Mouse (Mus musculus) lung, postnatal 4 days (tissue): ENCODE data around the gene 1700022I11Rik.

ENCODE experiments used
- DNase-seq, 2 experiments: peaks; one replicate each; pipeline ENCODE4 v3.0.0; 2021

Gene 1700022I11Rik

DNA sequence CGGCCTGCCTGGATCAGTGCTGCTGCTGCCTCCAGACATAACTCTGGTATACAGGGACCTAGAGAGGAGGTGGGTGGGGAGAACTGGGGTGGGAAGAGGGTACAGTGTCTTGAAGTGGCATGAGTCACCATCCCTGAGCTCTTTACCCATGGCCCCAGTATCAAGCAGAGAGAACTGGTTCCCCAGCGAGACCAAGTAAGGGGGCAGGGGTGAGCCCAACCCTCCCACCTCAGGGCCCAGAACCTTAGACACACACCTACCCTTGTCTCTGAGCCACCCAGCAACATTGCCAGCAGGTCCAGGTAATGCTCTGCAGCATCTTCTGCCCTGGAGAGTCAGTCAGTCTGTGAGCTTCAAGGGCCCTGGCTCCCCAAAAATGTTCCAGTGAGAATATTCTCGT lies 35.5 kb downstream of the 1700022I11Rik start:
- no peak for DNase-seq

- peak in 1 of 2 experiments; percentile 39 for DNase-seq
These were observed 36.4 kb downstream of the 1700022I11Rik start for GRCm38 (mm10) chr4:43005765-43006164.

DNA sequence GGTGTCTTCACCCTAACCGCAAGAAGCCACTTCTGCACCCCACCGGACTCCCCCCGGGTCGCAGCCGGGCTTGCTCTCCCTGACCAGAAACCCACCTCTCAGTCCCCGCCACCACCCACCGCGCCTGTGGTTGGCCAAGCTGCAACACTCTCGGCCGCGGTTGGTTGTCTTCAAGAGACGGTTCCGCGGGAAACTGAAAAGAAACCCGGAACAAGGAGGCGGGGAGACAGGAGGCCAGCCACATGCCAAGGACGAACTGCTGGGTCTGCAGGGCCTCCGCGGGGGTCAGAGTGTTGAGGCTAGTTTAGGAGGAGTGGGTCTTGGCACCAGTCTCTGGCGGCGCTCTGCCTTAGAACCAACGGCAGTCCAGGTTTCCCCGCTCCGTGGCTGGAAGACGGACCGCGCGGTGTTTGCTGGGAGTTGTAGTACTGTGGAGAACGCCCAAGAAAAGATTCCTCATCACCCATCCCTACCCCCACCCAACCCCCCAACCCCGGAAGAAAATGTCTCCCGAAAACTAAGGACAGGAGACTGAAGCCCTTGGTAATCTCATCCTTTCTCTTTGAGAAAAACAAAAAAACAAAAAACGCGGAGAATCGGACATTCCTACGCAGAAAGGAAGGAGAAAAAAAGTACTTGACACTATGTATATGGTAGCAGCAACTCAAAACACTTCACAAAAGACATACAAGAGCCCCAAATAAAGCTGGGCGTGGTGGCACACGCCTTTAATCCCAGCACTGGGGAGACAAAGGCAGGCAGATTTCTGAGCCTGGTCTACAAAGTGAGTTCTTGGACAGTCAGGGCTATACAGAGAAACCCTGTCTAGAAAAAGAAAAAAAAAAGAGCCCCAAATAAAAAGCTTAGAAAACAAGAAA lies 41.0 kb downstream of the 1700022I11Rik start, which contains the start of gene Fancg:
TSS of gene Fancg (minus strand) at position 346 of the 878 bp plus-strand sequence.
- DNase-seq: peak; percentile 86

- DNase-seq: no peak
These were observed 42.7 kb downstream of the 1700022I11Rik start for GRCm38 (mm10) chr4:43012091-43012490.

DNA sequence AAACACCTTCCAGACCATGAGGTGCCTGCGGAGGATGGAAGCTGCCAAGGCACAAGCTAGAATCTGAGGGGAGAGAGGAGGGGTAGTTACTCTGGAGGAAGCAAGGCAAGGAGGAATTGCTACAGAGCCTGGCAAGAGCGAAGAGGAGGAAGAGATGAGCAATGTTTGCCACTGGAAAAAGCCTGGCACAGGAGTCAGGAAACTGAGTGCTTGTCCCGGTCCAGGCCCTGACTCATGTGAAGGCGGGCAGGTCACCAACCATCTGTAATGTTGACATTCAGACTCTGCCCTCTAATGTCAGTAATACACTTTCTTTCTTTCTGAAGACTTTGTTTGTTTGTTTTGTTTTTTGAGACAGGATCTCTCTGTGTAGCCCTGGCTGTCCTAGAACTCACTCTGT lies 48.8 kb downstream of the 1700022I11Rik start:
- no peak for DNase-seq

- no peak for DNase-seq
These were observed 49.8 kb downstream of the 1700022I11Rik start for GRCm38 (mm10) chr4:43019176-43019575.

DNA sequence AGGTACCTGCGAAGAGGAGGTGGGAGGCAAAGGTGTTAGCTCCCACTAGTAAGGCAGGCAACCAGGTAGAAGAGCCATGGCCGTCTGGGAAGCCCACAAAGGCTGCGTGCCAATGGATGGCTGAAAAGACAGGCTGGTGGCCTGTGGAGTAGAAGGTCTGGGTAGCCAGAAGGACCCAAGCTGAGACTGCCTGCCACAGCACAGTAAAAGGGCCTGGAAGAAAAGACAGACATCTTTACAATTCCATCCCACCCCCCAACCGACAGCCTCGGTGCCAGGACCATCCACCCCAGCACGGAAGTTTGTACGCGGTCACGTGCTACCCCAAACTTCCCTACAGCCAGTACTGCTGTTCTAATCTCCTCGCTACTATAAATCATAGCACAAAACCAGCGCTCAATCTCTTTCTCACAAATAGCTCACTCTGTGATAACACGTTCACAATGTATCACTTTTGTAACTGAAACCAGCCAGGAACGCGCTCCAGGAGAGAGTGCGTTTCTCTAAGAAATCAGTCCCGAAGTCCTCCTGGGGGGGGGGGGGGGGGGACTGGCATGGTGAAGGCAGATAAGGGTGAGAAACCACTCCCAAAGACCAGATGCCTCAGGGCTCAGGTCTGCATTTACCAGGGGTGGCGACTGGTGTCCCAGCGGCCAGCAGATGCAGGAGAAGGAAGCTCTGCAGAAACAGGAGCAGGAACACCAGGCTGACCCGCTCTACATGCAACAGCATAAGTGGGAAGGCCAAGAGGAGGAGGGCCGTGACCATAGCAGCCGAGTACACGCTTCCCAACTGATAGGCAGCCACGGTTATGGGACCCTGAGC lies 50.4 kb downstream of the 1700022I11Rik start:
- DNase-seq: no peak

- DNase-seq: no peak
These were observed 51.5 kb downstream of the 1700022I11Rik start for GRCm38 (mm10) chr4:43020876-43021275.

GRCm38 (mm10) chr4:43021341-43021740 lies 51.9 kb downstream of the 1700022I11Rik start:
- DNase-seq: no peak

DNA sequence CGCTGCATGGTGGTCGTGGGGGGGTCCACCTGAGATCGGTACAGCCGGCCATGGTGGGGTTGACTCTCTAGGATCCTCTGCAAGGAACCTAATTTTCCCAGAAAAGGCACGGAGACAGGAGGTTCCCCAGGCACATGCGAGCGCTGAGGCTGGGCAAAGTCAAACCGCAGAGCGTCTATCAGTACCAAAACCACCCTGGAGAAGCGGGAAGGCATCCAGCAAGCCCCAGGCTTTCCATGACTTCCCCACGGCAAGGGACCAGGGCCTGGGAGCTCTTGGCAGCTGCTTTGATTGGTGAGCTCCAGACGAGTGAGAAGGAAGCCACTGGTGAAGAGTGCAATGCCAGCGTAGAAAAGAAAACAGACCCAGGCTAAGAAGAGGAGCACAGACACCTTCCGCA lies 55.3 kb downstream of the 1700022I11Rik start:
- no peak for DNase-seq

- peak; percentile 94 to 96 for DNase-seq
These were observed 55.9 kb downstream of the 1700022I11Rik start, which contains the start of gene Pigo for GRCm38 (mm10) chr4:43025084-43025960. Gene Pigo, minus strand, starts transcription at chr4:43025819.

GRCm38 (mm10) chr4:43029121-43029520 lies 59.7 kb downstream of the 1700022I11Rik start:
- DNase-seq: no peak

- DNase-seq: no peak
These were observed 60.3 kb downstream of the 1700022I11Rik start for GRCm38 (mm10) chr4:43029749-43030148.

DNA sequence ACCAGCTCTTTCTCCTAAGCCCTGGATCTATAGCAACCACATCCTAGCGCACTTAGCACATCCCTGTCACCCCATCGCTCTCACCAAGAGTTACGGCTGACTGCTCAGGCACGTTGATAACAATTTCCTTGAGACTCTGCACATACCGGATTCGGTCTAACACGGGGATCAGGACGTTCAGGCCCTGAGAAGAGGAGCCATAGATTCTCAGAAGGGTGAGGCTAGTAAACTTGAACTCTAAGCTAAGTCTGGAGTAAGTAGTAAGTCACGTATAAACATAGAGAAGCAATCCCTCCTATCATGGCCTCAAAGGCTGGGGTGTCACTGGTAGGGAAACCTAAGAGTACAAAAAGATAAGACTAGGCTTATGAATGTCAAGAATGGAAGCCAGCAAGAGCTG lies 60.9 kb downstream of the 1700022I11Rik start:
- DNase-seq: no peak

DNA sequence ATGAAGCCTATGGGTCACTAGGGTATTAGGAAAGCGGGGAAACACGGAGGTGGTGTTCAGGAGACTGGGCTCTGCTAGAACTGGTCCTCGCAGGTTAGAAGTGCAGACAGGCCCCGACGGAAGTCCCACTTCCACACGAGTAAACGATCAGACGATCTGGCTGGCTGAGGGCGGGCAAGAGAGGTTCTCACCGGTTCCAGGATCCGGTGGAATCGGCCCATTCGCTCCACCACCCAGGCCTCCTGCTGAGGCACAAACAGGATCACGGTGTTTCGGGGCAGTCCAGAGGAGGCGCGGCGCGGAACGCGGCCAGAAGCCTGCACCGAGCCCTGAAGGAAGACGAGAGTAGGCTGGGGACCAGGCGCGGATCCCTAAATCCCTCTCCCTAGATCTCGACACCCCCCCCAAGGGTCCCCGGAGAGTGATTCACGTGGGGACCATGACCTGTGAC lies 61.4 kb downstream of the 1700022I11Rik start:
- no peak for DNase-seq

DNA sequence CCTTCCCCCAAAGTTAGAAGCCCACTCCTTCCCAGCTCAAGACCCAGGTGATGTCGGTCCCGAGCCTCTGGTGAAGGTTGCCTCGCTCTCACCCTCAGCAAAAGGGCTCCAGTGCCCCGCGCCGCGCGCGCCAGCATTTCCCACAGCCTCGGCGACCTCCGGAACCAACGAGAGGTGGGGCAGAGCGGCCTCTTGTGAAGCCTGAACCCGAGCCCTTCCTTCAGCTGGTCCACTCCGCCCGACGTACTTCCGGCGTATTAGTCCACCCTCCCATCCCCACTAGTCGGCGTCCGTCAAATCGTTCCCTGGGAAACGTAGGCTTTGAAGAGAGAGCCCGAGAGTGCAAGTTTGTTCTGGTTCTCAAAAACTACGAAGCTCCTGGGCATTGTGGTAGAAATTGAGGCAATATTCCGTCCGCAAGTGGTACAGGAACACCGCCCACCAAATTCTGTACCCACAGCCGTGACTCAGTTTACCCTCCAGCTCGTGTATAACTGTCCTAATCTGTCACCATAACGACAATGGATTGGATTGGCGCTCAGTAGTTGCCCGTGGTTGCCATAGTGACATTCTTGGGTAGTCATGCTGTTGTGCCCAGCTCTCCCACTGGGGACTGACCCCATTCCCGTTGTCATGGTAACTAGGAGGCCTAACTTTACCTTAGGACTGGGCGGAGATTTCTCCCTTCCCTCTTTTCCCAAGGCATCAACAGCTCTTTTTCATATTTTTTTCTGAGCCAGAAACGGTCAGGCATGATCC lies 62.0 kb downstream of the 1700022I11Rik start, which contains the start of gene Stoml2:
TSS of gene Stoml2 (minus strand) at position 474 of the 759 bp plus-strand sequence.
- peak; percentile 93 to 94 for DNase-seq

- DNase-seq: no peak
These were observed 63.1 kb downstream of the 1700022I11Rik start for GRCm38 (mm10) chr4:43032501-43032900.
